Mouse (Mus musculus) E14TG2a.4 (cell line): ENCODE results near the gene Txndc12.

ENCODE experiments used
- H3K27me3 ChIP-seq: 2 replicates; pipeline ENCODE4 v1.6.1; 2014; ENCODE audit warnings: low read length, control low read depth; ENCODE audit not compliant: insufficient read depth
- H3K36me3 ChIP-seq: 2 replicates; pipeline ENCODE4 v1.6.1; 2014; ENCODE audit warnings: low read length, control low read depth; ENCODE audit not compliant: insufficient read depth
- H3K4me1 ChIP-seq: replicated peaks from 2 replicates; pipeline ENCODE4 v1.6.1; 2014; ENCODE audit warnings: low read depth, low read length, control low read depth
- H3K4me3 ChIP-seq: replicated peaks from 2 replicates; pipeline ENCODE4 v1.5.1; 2014; ENCODE audit warnings: mild to moderate bottlenecking, low read length
- H3K9me3 ChIP-seq: 2 replicates; pipeline ENCODE4 v1.6.1; 2014; ENCODE audit warnings: low read length, control low read depth
- CTCF ChIP-seq: conservative IDR thresholded peaks from 2 replicates; pipeline ENCODE4 v1.5.1; 2014; ENCODE audit warnings: low read length
- NANOG ChIP-seq: IDR thresholded peaks from 2 replicates; pipeline ENCODE4 v1.6.1; 2014; ENCODE audit warnings: borderline replicate concordance, low read length, mixed read lengths
- POU5F1 ChIP-seq: IDR thresholded peaks from 2 replicates; pipeline ENCODE4 v1.6.1; 2014; ENCODE audit warnings: low read length, borderline replicate concordance

Gene Txndc12

GRCm38 (mm10) chr4:108838031-108838430 is 3.6 kb downstream of the Txndc12 start:
- Histone ChIP-seq H3K36me3 (peaks cover 9% of the 10 kb centered on the region), H3K9me3 (no peaks in the 10 kb centered on the region), H3K4me1 (peaks cover 48% of the 10 kb centered on the region), H3K27me3 (no peaks in the 10 kb centered on the region), H3K4me3 (no peak overlapping the region)
- no peak for TF ChIP-seq CTCF
- TF ChIP-seq NANOG: no peak

- Histone ChIP-seq H3K4me1 (peaks cover 45% of the 10 kb centered on the region), H3K36me3 (peaks cover 9% of the 10 kb centered on the region), H3K27me3 (no peaks in the 10 kb centered on the region), H3K4me3 (no peak overlapping the region), H3K9me3 (no peaks in the 10 kb centered on the region)
- no peak for TF ChIP-seq POU5F1
- no peak for TF ChIP-seq CTCF
- TF ChIP-seq NANOG: no peak
Measured at GRCm38 (mm10) chr4:108841920-108842578, 7.6 kb downstream of the Txndc12 start.

GRCm38 (mm10) chr4:108843336-108843735 is 8.9 kb downstream of the Txndc12 start:
- no peaks in the 10 kb centered on the region for H3K27me3 ChIP-seq
- H3K36me3 ChIP-seq: peaks cover 4% of the 10 kb centered on the region
- TF ChIP-seq NANOG: peak; percentile 50; the same call in 1 of the 2 replicates
- TF ChIP-seq CTCF: no peak
- TF ChIP-seq POU5F1: no peak
- H3K4me1 ChIP-seq: peaks cover 43% of the 10 kb centered on the region
- H3K9me3 ChIP-seq: no peaks in the 10 kb centered on the region
- no peak overlapping the region for H3K4me3 ChIP-seq

- Histone ChIP-seq H3K4me3 (no peak overlapping the region), H3K9me3 (no peaks in the 10 kb centered on the region), H3K27me3 (no peaks in the 10 kb centered on the region), H3K36me3 (peaks cover 21% of the 10 kb centered on the region), H3K4me1 (peaks cover 55% of the 10 kb centered on the region)
- TF ChIP-seq NANOG (no peak), CTCF (no peak), POU5F1 (no peak)
Measured at GRCm38 (mm10) chr4:108845824-108846569, 11.6 kb downstream of the Txndc12 start.

DNA sequence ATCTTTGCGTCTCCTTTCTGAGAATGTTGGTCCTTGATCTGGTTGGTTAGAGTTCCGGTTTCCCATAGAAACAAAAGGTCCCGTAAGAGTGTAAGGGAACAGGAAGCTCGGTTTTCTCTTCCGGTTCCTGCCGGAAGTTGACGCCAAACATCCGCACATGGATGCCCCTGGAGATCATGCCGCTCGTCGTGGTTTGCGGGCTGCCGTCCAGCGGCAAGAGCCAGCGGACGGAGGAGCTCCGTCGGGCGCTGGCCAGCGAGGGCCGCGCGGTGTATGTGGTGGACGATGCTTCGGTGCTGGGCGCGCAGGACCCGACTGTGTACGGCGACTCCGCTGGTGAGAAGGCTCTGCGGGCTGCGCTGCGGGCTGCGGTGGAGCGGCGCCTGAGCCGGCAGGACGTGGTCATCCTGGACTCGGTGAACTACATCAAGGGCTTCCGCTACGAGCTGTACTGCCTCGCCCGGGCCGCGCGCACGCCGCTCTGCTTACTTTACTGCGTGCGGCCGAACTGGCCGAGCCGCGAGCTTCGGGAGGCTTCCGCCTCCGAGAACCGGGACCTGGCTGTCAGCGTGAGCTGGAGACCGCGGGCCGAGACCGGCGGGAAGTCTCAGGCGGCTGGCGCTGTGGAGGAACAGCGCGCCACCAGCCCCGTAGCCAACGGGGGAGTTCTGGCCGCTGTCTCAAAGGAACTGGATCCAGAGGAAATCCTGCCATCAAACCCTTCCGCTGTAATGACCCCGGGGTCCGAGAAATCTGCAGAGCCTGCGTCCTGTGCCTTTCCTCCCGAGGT is 13.5 kb downstream of the Txndc12 start, which contains the start of gene Kti12:
Gene Kti12, plus strand, starts transcription at position 71 of the 790 bp plus-strand sequence.
- TF ChIP-seq NANOG: no peak
- TF ChIP-seq POU5F1: no peak
- TF ChIP-seq CTCF: no peak
- H3K4me1 ChIP-seq: peaks cover 40% of the 10 kb centered on the region
- no peaks in the 10 kb centered on the region for H3K27me3 ChIP-seq
- peak within 1 kb of the TSS; percentile 96 for H3K4me3 ChIP-seq
- no peaks in the 10 kb centered on the region for H3K9me3 ChIP-seq
- peaks cover 21% of the 10 kb centered on the region for H3K36me3 ChIP-seq

- Histone ChIP-seq H3K27me3 (no peaks in the 10 kb centered on the region), H3K4me1 (peaks cover 39% of the 10 kb centered on the region), H3K36me3 (peaks cover 23% of the 10 kb centered on the region), H3K9me3 (no peaks in the 10 kb centered on the region), H3K4me3 (peak within 1 kb of the TSS; percentile 96)
- no peak for TF ChIP-seq CTCF
- TF ChIP-seq POU5F1: no peak
- no peak for TF ChIP-seq NANOG
Measured at GRCm38 (mm10) chr4:108848505-108848848, 14.1 kb downstream of the Txndc12 start, which contains the start of gene A730015C16Rik. TSS of gene A730015C16Rik (minus strand) at chr4:108848619.

DNA sequence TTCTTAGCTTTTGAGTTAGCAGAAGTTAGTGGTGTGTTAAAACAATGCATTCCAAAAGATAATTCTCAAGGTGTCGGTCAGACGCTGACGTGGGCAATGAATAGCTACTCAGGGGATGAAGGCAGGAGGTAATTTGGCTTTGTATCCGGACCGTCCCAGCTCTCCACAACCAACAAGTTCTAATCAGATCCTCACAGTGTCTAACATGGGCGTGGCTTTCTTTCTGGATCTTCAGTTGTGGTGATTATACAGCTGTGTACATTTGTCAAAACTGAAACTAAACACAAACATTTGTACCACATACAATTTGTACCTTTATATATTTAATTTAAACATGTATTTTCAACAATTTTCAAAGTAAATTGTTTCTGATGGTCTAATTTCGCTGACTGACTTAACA is 32.4 kb downstream of the Txndc12 start:
- no peaks in the 10 kb centered on the region for H3K9me3 ChIP-seq
- no peak overlapping the region for H3K4me3 ChIP-seq
- peaks cover 8% of the 10 kb centered on the region for H3K36me3 ChIP-seq
- H3K27me3 ChIP-seq: peaks cover 13% of the 10 kb centered on the region
- TF ChIP-seq POU5F1 (no peak), CTCF (no peak), NANOG (no peak)
- peaks cover 4% of the 10 kb centered on the region; the same call in 1 of the 2 replicates for H3K4me1 ChIP-seq

- Histone ChIP-seq H3K27me3 (peaks cover 15% of the 10 kb centered on the region), H3K4me1 (peaks cover 4% of the 10 kb centered on the region; the same call in 1 of the 2 replicates), H3K4me3 (no peak overlapping the region), H3K36me3 (no peaks in the 10 kb centered on the region), H3K9me3 (no peaks in the 10 kb centered on the region)
- no peak for TF ChIP-seq POU5F1
- no peak for TF ChIP-seq NANOG
- TF ChIP-seq CTCF: peak; percentile 97
Measured at GRCm38 (mm10) chr4:108869730-108870374, 35.5 kb downstream of the Txndc12 start.
